21 mouse cellular contexts compared by ENCODE assay signal in genomic region chr2:6391261-6391660, GRCm38 (mm10).
DNase-seq lines count a peak whose midpoint lies in the region; ATAC-seq and TF ChIP-seq lines count a peak whose summit lies in the region.
"Had no signal": no experiment of that assay in that cellular context is flagged by ENCODE, and none has a peak within 500 bp of the region (broad histone marks: within the 10 kb centered on the region; RNA-seq: fewer than 3 reads in every experiment).

No protein-coding gene starts in this region.

- TF ChIP-seq CTCF in thymus, adult 2 months (IDR thresholded peaks at IDR 0.05; ENCODE audit: borderline replicate concordance, control insufficient read depth, extremely low read depth, insufficient read depth, low read length, poor library complexity) = no peak
- TF ChIP-seq CTCF in stomach, postnatal 0 days (IDR thresholded peaks at IDR 0.05; ENCODE audit: low read depth) = no peak

- peak; percentile 54 for ATAC-seq in activated CD4-positive, CD25-positive, alpha-beta regulatory T cell, adult 4 months
- ATAC-seq in stomach, postnatal 0 days (ENCODE audit: low FRiP score, low TSS enrichment) = no peak
- ATAC-seq: forebrain, postnatal 0 days; hindbrain, embryonic 16.5 days had no signal

- H3K9me3 ChIP-seq in stomach, postnatal 0 days (ENCODE audit: control insufficient read depth, low read length) = no peaks in the 10 kb centered on the region
- H3K9me3 ChIP-seq: embryonic facial prominence, embryonic 12.5 days; heart, embryonic 10.5 days; hindbrain, embryonic 12.5 days had no signal

- H3K36me3 ChIP-seq in thymus, adult 2 months (ENCODE audit: control insufficient read depth, insufficient read depth, low read length) = no peaks in the 10 kb centered on the region
- no peaks in the 10 kb centered on the region for H3K36me3 ChIP-seq in stomach, postnatal 0 days (ENCODE audit: control insufficient read depth, insufficient read depth, low read length)
- H3K36me3 ChIP-seq: embryonic facial prominence, embryonic 12.5 days; hindbrain, embryonic 12.5 days had no signal

- no peak overlapping the region for H3K9ac ChIP-seq in stomach, postnatal 0 days (ENCODE audit: low read length)
- H3K9ac ChIP-seq: embryonic facial prominence, embryonic 12.5 days; forebrain, postnatal 0 days; hindbrain, embryonic 12.5 days had no signal

- H3K4me1 ChIP-seq in thymus, adult 2 months (replicated peaks; ENCODE audit: control insufficient read depth, insufficient read depth, low read length) = 0 out of 2 replicates have a peak, but pooled peaks cover 5% of the 10 kb centered on the region
- no peaks in the 10 kb centered on the region for H3K4me1 ChIP-seq in stomach, postnatal 0 days (replicated peaks; ENCODE audit: control insufficient read depth, insufficient read depth)
- H3K4me1 ChIP-seq: embryonic facial prominence, embryonic 12.5 days had no signal

- H3K4me3 ChIP-seq in thymus, adult 2 months (ENCODE audit: control insufficient read depth, insufficient read depth, low read length) = no peak overlapping the region
- H3K4me3 ChIP-seq in stomach, postnatal 0 days (ENCODE audit: low read depth, low read length) = no peak overlapping the region
- H3K4me3 ChIP-seq: embryonic facial prominence, embryonic 12.5 days; heart, embryonic 10.5 days; hindbrain, embryonic 12.5 days had no signal

- WGBS in thymus, adult 2 months = 3% methylated on average over 3 of the region's 3 CpGs
- 20% methylated on average over 3 of the region's 3 CpGs for WGBS in stomach, postnatal 0 days

- peak; percentile 61 for DNase-seq in heart, adult 11 months
- DNase-seq in heart, adult 9 months (ENCODE audit: low spot score in 2 of 2) = no peak
- DNase-seq in thymus, postnatal 14 days = peak; percentile 28
- no peak for DNase-seq in thymus, adult 2 months
- peak; percentile 8 for DNase-seq in stomach, postnatal 0 days (ENCODE audit: low spot score)
- DNase-seq in gastrocnemius, postnatal 10 days = no peak
- DNase-seq in adrenal gland, adult (ENCODE audit: inconsistent age in 2 of 2, low spot score in 1 of 2) = no peak
- DNase-seq: adrenal gland, postnatal 14 days; B cell, adult 2 months; cerebellum, adult 11-12 months; cerebellum, adult 9-10 months; cerebellum, postnatal 25 days; forebrain, postnatal 0 days; gastrocnemius, postnatal 25 days; heart, postnatal 10 days; heart, postnatal 4 days had no signal

- no peaks in the 10 kb centered on the region for H3K27me3 ChIP-seq in thymus, adult 2 months (ENCODE audit: control insufficient read depth, insufficient read depth, low read length)
- H3K27me3 ChIP-seq in stomach, postnatal 0 days (ENCODE audit: control insufficient read depth, insufficient read depth, low read length) = no peaks in the 10 kb centered on the region
- H3K27me3 ChIP-seq: embryonic facial prominence, embryonic 12.5 days; hindbrain, embryonic 12.5 days had no signal

- no peak overlapping the region for H3K27ac ChIP-seq in thymus, adult 2 months (ENCODE audit: control insufficient read depth, insufficient read depth, low read length)
- no peak overlapping the region for H3K27ac ChIP-seq in stomach, postnatal 0 days (replicated peaks)
- H3K27ac ChIP-seq: embryonic facial prominence, embryonic 12.5 days; heart, embryonic 10.5 days; hindbrain, embryonic 12.5 days had no signal

- H3K4me2 ChIP-seq in stomach, postnatal 0 days (replicated peaks; ENCODE audit: low read depth) = no peak overlapping the region
- H3K4me2 ChIP-seq: embryonic facial prominence, embryonic 12.5 days; hindbrain, embryonic 12.5 days had no signal

- TF ChIP-seq EP300 in stomach, postnatal 0 days (optimal IDR thresholded peaks at IDR 0.05) = no peak

- no peak for TF ChIP-seq POLR2A in thymus, adult 2 months (IDR thresholded peaks at IDR 0.05; ENCODE audit: control insufficient read depth, extremely low read depth, insufficient read depth, low read length, poor library complexity)

Comparison
In these comparisons a context has a peak if more than half of its experiments do, and no peak if none do; other contexts are left out.
1. DNase-seq: peak in heart, adult 11 months (single experiment), thymus, postnatal 14 days (single experiment) and stomach, postnatal 0 days (single experiment); none in heart, adult 9 months (0 of 2), thymus, adult 2 months (single experiment), gastrocnemius, postnatal 10 days (single experiment) and adrenal gland, adult (0 of 2).